Mouse (Mus musculus) E14TG2a.4 (cell line): Measurements from ENCODE around the gene Lrwd1.

Experiments used
- CTCF ChIP-seq: conservative IDR thresholded peaks from 2 replicates; pipeline ENCODE4 v1.5.1; 2014; ENCODE audit warnings: low read length
- NANOG ChIP-seq: IDR thresholded peaks from 2 replicates; pipeline ENCODE4 v1.6.1; 2014; ENCODE audit warnings: borderline replicate concordance, low read length, mixed read lengths
- POU5F1 ChIP-seq: IDR thresholded peaks from 2 replicates; pipeline ENCODE4 v1.6.1; 2014; ENCODE audit warnings: low read length, borderline replicate concordance

GRCm38 (mm10) chr5:136165246-136165645 lies 29.4 kb upstream of the Lrwd1 start:
- TF ChIP-seq CTCF (no peak), POU5F1 (no peak), NANOG (no peak)
